Mouse (Mus musculus) urinary bladder, postnatal 36 days (tissue): ENCODE measurements around the gene Ddx31.
A peak's percentile ranks its signal among the peaks of the same experiment; 100 is the strongest.

Source experiments
- DNase-seq, 2 experiments: peaks; one replicate each; pipeline ENCODE4 v3.0.0; 2022; ENCODE audit warnings: low spot score in 2 of 2, mixed read lengths in 1 of 2

The Ddx31 gene

DNA sequence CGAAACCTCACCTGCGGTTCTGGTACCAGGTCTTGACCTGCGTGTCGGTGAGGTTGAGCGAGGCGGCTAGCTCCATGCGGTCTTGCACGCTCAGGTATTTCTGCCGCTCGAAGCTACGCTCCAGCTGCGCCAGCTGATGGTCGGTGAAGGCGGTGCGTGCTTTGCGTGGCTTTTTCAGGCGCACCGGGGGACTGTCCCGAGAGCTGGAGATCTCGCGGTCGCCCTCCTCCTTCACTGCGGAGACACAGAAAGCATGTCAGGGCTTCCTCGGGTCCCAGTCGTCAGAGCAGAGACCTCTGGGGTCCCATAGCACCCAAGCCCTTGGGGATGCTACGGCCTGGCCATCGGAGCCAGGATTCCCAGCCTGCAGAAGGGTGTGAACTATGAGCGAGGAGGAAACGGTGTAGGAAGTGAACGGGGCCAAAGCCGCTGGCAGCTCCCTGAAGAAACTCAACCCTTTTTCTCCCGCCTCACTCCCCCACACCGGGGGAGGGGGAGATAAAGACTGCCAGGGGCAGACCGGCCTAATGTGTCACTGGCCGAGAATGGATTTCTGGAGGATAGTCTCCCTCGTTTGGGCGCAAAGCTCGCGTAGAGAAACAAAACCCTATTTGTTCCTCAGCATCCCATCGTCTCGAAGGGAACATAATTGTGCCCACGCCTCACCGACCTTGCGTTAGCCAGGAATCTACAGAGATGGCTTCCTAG, 71.3 kb downstream of the Ddx31 start:
- DNase-seq, result no peak

DNA sequence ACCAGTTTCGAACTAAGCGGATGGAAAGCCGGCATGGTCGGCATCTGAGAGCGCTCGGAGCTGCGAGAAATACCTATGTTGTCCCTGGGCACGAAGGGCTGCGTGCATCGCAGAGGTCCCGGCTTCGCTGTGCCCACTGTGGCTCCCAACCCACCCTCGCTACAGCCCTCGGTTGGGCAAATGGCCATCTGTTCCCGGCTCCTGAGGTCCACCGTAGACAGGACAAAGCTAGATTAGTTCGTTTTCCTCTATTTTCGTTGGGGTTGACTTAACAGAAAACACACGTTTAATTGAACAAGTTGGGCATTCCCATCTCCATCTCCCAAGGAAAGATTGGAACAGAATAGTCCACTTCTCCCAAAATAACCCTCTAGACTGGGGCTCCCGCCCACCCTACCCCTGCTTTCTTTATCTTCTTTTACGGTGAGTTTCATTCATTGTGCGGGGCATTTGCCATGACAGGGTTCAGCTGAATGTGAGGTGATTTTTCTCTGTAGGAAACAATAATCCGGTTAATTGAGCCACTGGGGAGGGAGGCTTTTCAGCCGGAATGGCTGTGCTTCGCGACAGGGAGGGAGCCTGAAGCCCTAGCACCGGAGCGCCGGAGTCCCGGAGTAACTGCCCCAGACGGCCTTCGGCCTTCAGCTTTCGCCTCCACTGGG, 72.0 kb downstream of the Ddx31 start:
- DNase-seq, result no peak

GRCm38 (mm10) chr2:28912961-28913360, 72.8 kb downstream of the Ddx31 start:
- no peak for DNase-seq

DNA sequence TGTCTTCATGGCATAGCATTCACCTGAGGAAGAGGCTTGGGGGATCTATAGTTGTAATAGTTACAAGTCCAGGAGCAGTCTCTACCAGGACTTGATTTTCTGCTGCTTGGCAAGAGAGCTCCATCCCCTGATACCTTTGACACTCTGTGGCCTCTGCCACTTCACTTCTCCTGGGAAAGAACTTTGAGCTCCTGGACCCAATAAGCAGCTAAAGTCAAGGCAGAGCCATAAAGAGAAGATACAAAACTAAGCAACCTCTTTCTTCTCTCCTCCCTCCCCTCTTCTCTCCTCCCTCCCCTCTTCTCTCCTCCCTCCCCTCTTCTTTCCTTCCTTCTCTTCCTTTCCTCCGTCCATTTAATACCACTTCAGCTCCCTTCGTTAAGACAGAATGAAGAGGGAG, 73.9 kb downstream of the Ddx31 start:
- DNase-seq, result no peak

DNA sequence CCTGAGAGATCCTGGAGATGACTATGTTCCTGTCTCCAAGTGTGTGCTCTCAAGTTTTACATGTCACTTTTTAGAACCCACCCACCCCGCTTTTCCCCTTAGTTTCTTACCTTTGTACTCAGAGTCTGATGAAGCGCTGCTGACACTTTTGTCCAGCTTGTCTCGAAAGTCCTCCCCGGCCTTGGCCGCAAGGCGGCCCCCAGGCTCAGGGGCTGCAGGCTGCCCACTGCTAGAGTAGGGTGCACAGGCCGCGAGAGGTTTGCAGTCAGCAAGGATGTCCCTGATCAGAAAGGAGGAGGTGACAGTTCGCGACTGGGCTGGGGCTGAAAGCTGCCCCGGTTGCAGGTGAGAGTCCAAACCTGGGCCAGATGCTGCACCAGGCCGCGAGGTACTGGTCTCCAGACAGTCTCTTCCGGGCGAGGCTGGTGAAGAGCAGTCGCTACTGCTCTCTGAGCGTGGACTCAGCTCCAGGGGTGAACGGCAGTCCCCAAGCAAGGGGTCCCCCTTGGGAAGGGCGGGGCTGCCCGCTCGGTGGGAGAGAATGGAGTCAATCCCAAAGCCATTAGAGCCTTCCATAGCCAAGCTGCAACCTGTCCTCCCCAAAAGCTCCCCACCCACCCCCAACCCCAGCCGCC, 75.0 kb downstream of the Ddx31 start:
- no peak for DNase-seq

DNA sequence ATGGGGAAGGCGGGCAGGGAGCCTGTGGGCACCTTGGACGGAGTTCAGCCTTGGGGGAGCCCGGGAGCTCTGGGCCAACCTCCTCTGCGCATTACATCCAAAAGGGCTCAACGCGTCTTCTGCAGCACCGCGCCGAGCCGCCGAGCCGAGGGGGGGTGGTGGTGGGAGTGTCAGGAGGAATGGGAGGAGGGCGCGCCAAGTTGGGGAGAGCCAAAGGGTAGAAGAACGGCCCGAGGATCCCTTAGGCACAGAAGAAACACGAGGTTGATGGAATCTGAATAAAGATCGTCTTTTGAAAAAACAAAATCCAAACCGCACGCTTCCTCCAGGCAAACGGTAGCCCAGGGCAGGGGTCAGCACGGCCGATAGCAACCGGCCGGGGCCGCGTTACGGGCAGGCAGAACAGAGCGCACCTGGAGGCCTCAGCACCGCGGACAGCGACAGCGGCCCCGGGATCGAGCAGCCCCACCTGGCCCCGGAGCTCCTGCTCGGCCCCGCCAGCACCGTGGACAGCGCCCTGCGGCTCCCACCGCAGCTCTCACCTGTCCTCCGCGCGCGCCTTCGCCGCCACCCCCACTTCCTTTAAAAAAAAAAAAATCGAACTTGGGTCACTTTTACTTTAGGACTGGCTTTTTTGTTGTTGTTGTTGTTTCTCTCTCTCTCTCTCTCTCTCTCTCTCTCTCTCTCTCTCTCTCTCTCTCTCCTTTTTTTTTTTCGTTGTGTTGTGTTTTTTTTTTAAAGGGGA, 75.7 kb downstream of the Ddx31 start:
- peak; percentile 72 to 76 for DNase-seq

DNA sequence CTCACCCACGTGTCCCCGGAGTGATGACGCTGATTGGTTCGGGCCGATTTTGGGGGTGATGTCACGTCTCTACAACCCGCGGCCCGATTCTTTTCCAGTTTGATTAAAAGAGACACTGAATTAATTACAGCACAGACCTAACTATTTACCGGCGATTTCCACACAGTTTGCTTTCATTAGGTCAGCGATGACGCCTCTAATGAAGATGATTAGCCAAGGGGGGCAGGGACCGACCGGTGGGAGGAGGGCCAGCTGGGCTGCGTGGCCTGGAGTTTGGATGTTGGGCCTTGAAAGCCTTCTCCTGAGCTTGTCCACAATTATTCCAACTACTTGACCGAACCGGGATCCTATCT, 76.3 kb downstream of the Ddx31 start, which contains the start of gene Barhl1:
Gene Barhl1, minus strand, starts transcription at position 156 of the 353 bp plus-strand sequence.
- no peak for DNase-seq

DNA sequence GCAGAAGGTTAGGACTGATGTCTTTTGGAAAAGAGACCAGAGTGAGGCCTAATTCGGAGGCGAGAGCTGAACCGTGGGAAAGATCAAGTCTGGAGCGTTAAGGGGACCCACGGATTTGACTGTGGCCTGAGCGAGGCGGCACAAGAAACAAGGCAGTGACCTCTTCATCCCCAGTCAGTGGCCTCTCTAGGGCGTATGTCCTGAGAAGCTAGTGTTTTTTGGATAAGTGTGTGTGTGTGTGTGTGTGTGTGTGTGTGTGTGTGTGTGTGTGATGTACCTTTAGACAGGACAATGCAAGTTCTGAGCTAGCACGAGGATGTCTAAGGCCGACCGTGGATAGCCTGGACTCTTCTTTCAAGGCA, 76.9 kb downstream of the Ddx31 start:
- no peak for DNase-seq

- DNase-seq, result no peak
Observed at GRCm38 (mm10) chr2:28917518-28918361, 77.5 kb downstream of the Ddx31 start.

DNA sequence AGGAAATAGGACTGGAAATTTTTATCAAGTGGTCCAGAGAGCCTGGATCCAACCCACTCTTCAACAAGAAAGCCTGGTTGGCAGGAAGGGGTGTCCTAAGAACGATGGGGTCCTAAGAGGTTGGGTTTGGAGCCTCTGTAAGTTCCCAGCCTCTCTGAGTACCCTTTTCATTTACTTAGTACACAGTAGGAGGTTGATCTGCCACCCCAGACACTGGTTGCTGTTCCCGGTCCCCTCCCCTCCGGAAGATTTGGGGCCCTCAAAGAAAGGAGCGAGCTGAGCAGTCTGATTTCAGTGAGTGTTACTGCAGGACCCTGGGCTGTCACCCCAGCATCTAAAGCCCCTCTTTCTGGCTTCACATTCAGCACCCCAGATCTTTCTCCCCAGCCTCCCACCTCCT, 78.8 kb downstream of the Ddx31 start:
- DNase-seq, result no peak

- DNase-seq, result peak; percentile 42 to 57
Observed at GRCm38 (mm10) chr2:28923912-28924311, 83.7 kb downstream of the Ddx31 start.

DNA sequence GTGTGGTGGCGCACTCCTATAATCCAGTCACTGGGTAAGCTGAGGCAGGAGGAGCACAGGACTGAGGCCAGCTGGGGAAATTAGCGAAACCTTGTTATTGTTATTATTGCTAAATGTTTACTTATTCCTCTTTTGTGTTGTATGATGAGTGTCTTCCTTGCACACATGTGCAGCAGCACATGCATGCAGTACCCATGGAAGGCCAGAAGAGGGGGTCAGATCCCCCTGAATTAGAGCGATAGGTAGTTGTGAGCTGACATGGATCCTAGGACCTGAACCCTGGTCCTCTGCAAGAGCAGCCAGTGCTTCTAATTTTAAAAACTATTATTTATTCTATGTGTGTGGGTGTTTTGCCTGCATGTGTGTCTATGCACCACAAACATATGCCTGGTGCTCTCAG, 90.4 kb downstream of the Ddx31 start:
- no peak for DNase-seq

DNA sequence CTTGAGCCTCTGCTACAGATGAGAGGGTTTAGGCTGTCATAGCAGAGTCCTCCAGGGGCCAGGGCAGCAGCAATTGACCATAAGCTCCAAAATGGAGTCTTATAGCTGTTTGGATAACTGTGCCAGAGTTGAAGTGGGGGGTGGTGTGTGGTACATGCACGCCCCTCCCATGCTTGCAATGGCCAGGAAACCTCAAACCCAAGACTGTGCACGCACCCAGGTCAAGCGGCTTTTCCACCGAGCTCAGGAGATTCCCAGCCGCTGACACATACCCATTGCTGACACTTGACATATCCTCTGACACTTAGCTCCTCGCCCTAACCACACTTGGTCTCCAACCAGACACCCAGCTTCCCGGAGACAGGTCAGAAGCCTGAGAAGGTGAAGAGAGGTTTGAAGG, 98.8 kb downstream of the Ddx31 start:
- DNase-seq, result no peak

DNA sequence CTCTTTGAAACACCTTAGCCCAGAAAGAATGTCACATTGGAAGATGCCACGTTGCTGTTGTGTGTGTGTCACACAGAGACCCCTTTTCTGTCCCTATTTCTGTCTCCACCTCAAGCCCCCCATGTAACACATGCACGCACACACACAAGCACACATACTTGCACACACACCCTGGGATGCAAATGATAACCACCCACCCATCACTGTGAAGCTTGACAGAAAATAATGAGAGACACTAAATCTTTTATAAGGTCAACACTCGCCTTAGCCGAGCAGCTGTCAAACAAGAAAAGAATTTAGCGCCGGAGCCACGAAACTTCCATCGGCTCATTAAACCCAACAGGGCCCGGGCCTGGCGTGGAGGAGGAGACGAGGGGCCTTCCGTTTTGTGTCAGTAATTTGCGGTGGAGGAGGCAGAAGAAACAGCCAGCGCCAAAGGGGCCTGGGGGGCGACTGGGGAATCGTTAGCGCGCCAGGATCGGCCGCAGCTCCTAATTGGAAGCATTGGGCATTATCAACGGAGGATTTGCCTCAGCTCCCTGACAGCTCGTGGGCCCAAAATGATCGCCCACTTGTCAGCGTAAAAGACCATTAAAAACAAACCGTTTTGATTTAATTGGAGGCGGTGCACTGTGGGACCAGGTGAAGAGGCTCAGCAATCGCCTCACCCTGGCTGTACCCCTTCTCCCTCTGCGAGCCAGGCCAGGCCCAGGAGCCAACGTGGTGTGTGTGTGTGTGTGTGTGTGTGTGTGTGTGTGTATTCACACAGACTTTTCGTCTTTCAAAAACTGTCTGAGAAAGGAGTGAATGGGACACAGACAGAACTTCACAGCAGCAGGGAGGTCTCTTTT, 103.7 kb downstream of the Ddx31 start:
- no peak for DNase-seq

DNA sequence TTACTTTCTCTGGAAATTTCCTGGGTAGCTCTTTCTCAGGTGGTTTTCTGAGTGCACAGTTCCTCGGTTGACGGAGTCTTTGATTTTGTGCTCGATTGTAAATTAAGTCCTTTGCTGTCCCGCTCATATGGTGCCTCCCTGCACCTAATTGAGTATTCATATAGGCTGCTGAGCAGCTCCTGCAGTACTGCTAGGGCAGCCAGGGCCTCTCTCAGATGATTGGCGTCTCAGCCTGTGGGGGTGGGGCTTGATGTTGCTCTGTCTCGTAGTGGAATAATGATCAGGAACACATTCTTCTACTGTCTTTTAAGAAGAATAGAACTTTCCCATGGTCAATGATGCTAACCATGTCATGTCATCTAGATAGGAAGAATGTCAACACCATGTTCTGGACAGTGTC, 105.2 kb downstream of the Ddx31 start:
- no peak for DNase-seq

GRCm38 (mm10) chr2:28946312-28946711, 106.1 kb downstream of the Ddx31 start:
- no peak for DNase-seq

GRCm38 (mm10) chr2:28952981-28953380, 112.8 kb downstream of the Ddx31 start:
- no peak for DNase-seq

DNA sequence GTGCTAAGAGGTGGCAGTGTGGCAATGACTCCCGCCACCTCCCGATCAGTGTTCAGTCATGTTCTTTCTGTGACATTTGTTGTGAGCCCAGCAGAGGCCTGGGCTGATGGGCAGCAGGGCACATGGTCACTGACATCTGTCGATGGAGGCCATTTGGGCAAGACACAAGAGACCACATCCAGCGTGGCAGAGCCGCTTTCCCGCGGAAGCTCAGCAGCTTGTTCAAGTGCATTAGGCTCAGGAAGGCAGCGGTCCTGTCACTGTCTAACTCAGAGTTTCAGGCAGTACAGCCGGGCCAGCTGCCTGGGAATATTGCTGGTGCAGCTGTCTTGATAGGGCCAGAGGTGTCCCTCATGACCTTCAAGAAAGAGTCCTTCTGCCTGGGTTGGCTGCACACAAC, 114.4 kb downstream of the Ddx31 start:
- no peak for DNase-seq
